Comparison of ENCODE assay signal across 10 mouse cellular contexts in genomic region chr6:100432688-100433533, GRCm38 (mm10).
DNase-seq lines count a peak whose midpoint lies in the region; ATAC-seq and TF ChIP-seq lines count a peak whose summit lies in the region.
"Had no signal": no experiment of that assay in that cellular context is flagged by ENCODE, and none has a peak within 500 bp of the region (broad histone marks: within the 10 kb centered on the region; RNA-seq: fewer than 3 reads in every experiment).

No protein-coding gene starts in this region.

- no peak overlapping the region for H3K9ac ChIP-seq in kidney, embryonic 15.5 days
- no peak overlapping the region for H3K9ac ChIP-seq in embryonic facial prominence, embryonic 12.5 days
- peak overlapping the region; percentile 7; the same call in 1 of the 2 replicates for H3K9ac ChIP-seq in liver, adult 2 months (ENCODE audit: low read depth, low read length)
- H3K9ac ChIP-seq in neural tube, embryonic 15.5 days (replicated peaks) = no peak overlapping the region
- H3K9ac ChIP-seq: embryonic facial prominence, embryonic 15.5 days had no signal

- no peaks in the 10 kb centered on the region for H3K36me3 ChIP-seq in kidney, embryonic 15.5 days
- H3K36me3 ChIP-seq in embryonic facial prominence, embryonic 12.5 days = no peaks in the 10 kb centered on the region
- H3K36me3 ChIP-seq in liver, adult 2 months (ENCODE audit: control insufficient read depth, insufficient read depth, low read length) = no peaks in the 10 kb centered on the region
- no peaks in the 10 kb centered on the region for H3K36me3 ChIP-seq in neural tube, embryonic 15.5 days
- H3K36me3 ChIP-seq: embryonic facial prominence, embryonic 15.5 days had no signal

- no peak for DNase-seq in kidney, postnatal 10 days
- DNase-seq in liver, adult 2 months (ENCODE audit: extremely low read depth, low read depth, low spot score) = peak; percentile 89
- DNase-seq in thymus, postnatal 10 days (ENCODE audit: low spot score in 2 of 2) = no peak
- no peak for DNase-seq in cerebellum, postnatal 36 days
- DNase-seq in kidney, adult 18-20 months = no peak
- DNase-seq: B cell, adult 2 months had no signal

- H3K4me2 ChIP-seq in kidney, embryonic 15.5 days = 0 out of 2 replicates have a peak overlapping the region, but pooled peaks have one; percentile 19
- no peak overlapping the region for H3K4me2 ChIP-seq in embryonic facial prominence, embryonic 12.5 days (replicated peaks)
- no peak overlapping the region for H3K4me2 ChIP-seq in neural tube, embryonic 15.5 days
- H3K4me2 ChIP-seq: embryonic facial prominence, embryonic 15.5 days had no signal

- H3K27me3 ChIP-seq in kidney, embryonic 15.5 days = peaks cover 34% of the 10 kb centered on the region
- H3K27me3 ChIP-seq in embryonic facial prominence, embryonic 12.5 days = peaks cover 45% of the 10 kb centered on the region
- H3K27me3 ChIP-seq in liver, adult 2 months (ENCODE audit: control insufficient read depth, insufficient read depth, low read length) = no peaks in the 10 kb centered on the region
- H3K27me3 ChIP-seq in neural tube, embryonic 15.5 days (replicated peaks) = peaks cover 20% of the 10 kb centered on the region

- H3K79me2 ChIP-seq in liver, adult 2 months (ENCODE audit: control insufficient read depth, insufficient read depth, low read length) = no peaks in the 10 kb centered on the region

- peaks cover 21% of the 10 kb centered on the region for H3K4me1 ChIP-seq in kidney, embryonic 15.5 days
- peaks cover 19% of the 10 kb centered on the region for H3K4me1 ChIP-seq in embryonic facial prominence, embryonic 12.5 days
- peaks cover 28% of the 10 kb centered on the region for H3K4me1 ChIP-seq in liver, adult 2 months (ENCODE audit: control insufficient read depth, insufficient read depth, low read length)
- peaks cover 12% of the 10 kb centered on the region for H3K4me1 ChIP-seq in neural tube, embryonic 15.5 days

- no peak overlapping the region; the same call in none of the 2 replicates for H3K27ac ChIP-seq in kidney, embryonic 15.5 days
- H3K27ac ChIP-seq in embryonic facial prominence, embryonic 12.5 days = no peak overlapping the region
- peak overlapping the region; percentile 63 for H3K27ac ChIP-seq in liver, adult 2 months (replicated peaks; ENCODE audit: insufficient read depth, low read depth, low read length)
- no peak overlapping the region for H3K27ac ChIP-seq in neural tube, embryonic 15.5 days (replicated peaks)
- H3K27ac ChIP-seq: embryonic facial prominence, embryonic 15.5 days had no signal

- peak; percentile 52; the same call in 1 of the 2 replicates for ATAC-seq in kidney, embryonic 15.5 days (replicated peaks; ENCODE audit: low FRiP score)
- peak; percentile 78 for ATAC-seq in embryonic facial prominence, embryonic 12.5 days (ENCODE audit: insufficient number of reproducible peaks, insufficient read depth, low FRiP score, low TSS enrichment)
- peak; percentile 38; the same call in 1 of the 2 replicates for ATAC-seq in neural tube, embryonic 15.5 days (ENCODE audit: low FRiP score)

- no peak for TF ChIP-seq POLR2A in liver, adult 2 months (IDR thresholded peaks at IDR 0.05; ENCODE audit: extremely low read depth, insufficient read depth, low read length)

- 18% methylated on average over 17 of the region's 17 CpGs for whole genome bisulfite sequencing in kidney, embryonic 15.5 days
- 12% methylated on average over 17 of the region's 17 CpGs for WGBS in embryonic facial prominence, embryonic 12.5 days
- WGBS in liver, adult 2 months = 54% methylated on average over 17 of the region's 17 CpGs
- WGBS in neural tube, embryonic 15.5 days = 17% methylated on average over 17 of the region's 17 CpGs

- H3K4me3 ChIP-seq in kidney, embryonic 15.5 days (replicated peaks) = no peak overlapping the region
- H3K4me3 ChIP-seq in embryonic facial prominence, embryonic 12.5 days = no peak overlapping the region
- H3K4me3 ChIP-seq in liver, adult 2 months (ENCODE audit: insufficient read depth, low read depth, low read length) = no peak overlapping the region
- H3K4me3 ChIP-seq in neural tube, embryonic 15.5 days (replicated peaks) = no peak overlapping the region
- H3K4me3 ChIP-seq: embryonic facial prominence, embryonic 15.5 days had no signal

- TF ChIP-seq CTCF in liver, adult 2 months (IDR thresholded peaks at IDR 0.05; ENCODE audit: low read depth, low read length) = no peak

- no peaks in the 10 kb centered on the region for H3K9me3 ChIP-seq in kidney, embryonic 15.5 days (replicated peaks)
- H3K9me3 ChIP-seq in embryonic facial prominence, embryonic 12.5 days = no peaks in the 10 kb centered on the region
- no peaks in the 10 kb centered on the region for H3K9me3 ChIP-seq in neural tube, embryonic 15.5 days (replicated peaks)
- H3K9me3 ChIP-seq: embryonic facial prominence, embryonic 15.5 days had no signal
